Mouse (Mus musculus) intestine, embryonic 16.5 days (tissue): ENCODE results near the gene Dchs2. TPM values are rescaled to one million over a fixed set of nuclear protein-coding genes. Genes with fewer than 3 reads are reported as not detected.
A peak's percentile ranks its signal among the peaks of the same experiment; 100 is the strongest.
"Not testable (repeated sequence)": the region's sequence is repeated elsewhere in the genome, so short reads cannot be mapped to it uniquely, and the experiment has no call there.

Source experiments
- ATAC-seq: fragments of 200-750 bp; cut with Nextera tagmentation; 2 replicates; pipeline ENCODE4 v1.8.0; 2017; ENCODE audit warnings: moderate TSS enrichment, moderate library complexity
- H3K27ac ChIP-seq: fragments of 300-500 bp; sonication (generic); 2 replicates; pipeline ENCODE4 v1.5.1; 2014; ENCODE audit warnings: mild to moderate bottlenecking, low read length
- H3K27me3 ChIP-seq: fragments of 300-500 bp; sonication (generic); replicated peaks from 2 replicates; pipeline ENCODE4 v1.6.1; 2014; ENCODE audit warnings: low read length, control low read depth, mixed read lengths; ENCODE audit not compliant: control insufficient read depth, insufficient read depth
- H3K36me3 ChIP-seq: fragments of 300-500 bp; sonication (generic); 2 replicates; pipeline ENCODE4 v1.6.1; 2014; ENCODE audit warnings: low read length, control low read depth; ENCODE audit not compliant: control insufficient read depth, insufficient read depth
- H3K4me1 ChIP-seq: fragments of 300-500 bp; sonication (generic); 2 replicates; pipeline ENCODE4 v1.6.1; 2014; ENCODE audit warnings: low read length, control low read depth, mixed read lengths; ENCODE audit not compliant: control insufficient read depth, insufficient read depth
- H3K4me2 ChIP-seq: fragments of 300-500 bp; sonication (generic); 2 replicates; pipeline ENCODE4 v1.6.1; 2014; ENCODE audit warnings: low read depth, low read length, control low read depth
- H3K4me3 ChIP-seq: fragments of 300-500 bp; sonication (generic); 2 replicates; pipeline ENCODE4 v1.5.1; 2014; ENCODE audit warnings: mild to moderate bottlenecking, low read length
- H3K9ac ChIP-seq: fragments of 300-500 bp; sonication (generic); 2 replicates; pipeline ENCODE4 v1.6.1; 2014; ENCODE audit warnings: low read depth, low read length
- H3K9me3 ChIP-seq: fragments of 300-500 bp; sonication (generic); 2 replicates; pipeline ENCODE4 v1.6.1; 2016; ENCODE audit warnings: low read length, control low read depth; ENCODE audit not compliant: control insufficient read depth
- WGBS: fragments of 180-500 bp; shearing (Covaris S2); extraction: QIAGEN DNeasy Blood & Tissue Kit; methylation state at CpG from one replicate; pipeline ENCODE4 v1.1.7; 2014; 5-methylcytosine and 5-hydroxymethylcytosine counted together
- polyA plus RNA-seq: library from polyadenylated mRNA; unstranded; fragments of >200 nt; fragmentation: Nextera tagmentation; extraction: Ambion mirVana; gene quantifications from 2 replicates; pipeline ENCODE4 v1.2.1, GENCODE M21; 2015

The Dchs2 gene
- polyA plus RNA-seq, 1 experiment from 2014 or later = 0.06 TPM

DNA sequence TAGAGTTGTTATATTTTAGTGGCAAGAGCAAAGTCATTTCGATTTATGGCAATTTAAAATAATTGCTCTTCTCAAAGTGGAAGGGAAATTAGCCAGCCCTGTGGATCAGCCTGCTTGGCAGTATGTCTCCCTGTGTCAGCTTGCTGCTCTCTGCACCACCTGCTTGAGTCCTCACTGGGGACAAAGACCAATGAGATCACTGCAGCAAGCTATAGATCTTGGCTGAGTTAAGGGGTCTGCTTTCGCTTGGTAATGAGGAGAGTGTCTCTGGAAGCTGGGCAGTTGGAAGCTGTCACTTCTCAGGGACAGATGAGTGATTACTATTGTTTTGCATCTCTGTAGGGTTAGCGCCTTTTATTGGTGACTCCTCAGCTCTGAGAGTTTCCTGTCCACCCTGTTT, 14.9 kb upstream of the Dchs2 start:
- H3K9me3 ChIP-seq = no peaks in the 10 kb centered on the region
- WGBS = 26% methylated on average over 3 of the region's 3 CpGs
- no peak for ATAC-seq
- no peak overlapping the region for H3K9ac ChIP-seq
- no peak overlapping the region for H3K4me2 ChIP-seq
- no peaks in the 10 kb centered on the region for H3K27me3 ChIP-seq
- no peak overlapping the region for H3K4me3 ChIP-seq
- no peaks in the 10 kb centered on the region for H3K4me1 ChIP-seq
- H3K27ac ChIP-seq = no peak overlapping the region
- H3K36me3 ChIP-seq = no peaks in the 10 kb centered on the region

DNA sequence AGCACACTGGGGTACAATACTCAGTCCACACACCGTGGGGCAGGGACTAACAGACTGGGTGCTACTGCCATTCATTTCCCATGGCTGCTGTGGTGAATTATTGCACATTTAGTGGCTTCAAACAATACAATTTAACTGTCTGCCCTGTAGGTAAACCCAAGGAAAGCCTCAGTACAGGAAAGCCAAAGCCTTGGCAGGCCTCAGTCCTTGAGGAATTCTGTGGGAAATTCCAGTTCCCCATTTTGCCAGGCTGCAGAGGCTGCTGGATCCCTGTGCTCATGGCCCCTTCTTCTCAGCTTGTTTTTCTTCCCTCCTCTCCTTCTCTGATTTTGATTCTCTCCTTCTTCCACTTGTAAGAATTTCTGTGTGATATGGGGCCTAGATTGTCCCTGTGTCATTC, 12.8 kb upstream of the Dchs2 start:
- Histone ChIP-seq H3K9me3 (no peaks in the 10 kb centered on the region), H3K9ac (no peak overlapping the region), H3K36me3 (no peaks in the 10 kb centered on the region), H3K27ac (no peak overlapping the region), H3K4me2 (no peak overlapping the region), H3K27me3 (no peaks in the 10 kb centered on the region), H3K4me1 (no peaks in the 10 kb centered on the region), H3K4me3 (no peak overlapping the region)
- ATAC-seq = no peak
- 65% methylated on average over 1 of the region's 1 CpGs for WGBS

DNA sequence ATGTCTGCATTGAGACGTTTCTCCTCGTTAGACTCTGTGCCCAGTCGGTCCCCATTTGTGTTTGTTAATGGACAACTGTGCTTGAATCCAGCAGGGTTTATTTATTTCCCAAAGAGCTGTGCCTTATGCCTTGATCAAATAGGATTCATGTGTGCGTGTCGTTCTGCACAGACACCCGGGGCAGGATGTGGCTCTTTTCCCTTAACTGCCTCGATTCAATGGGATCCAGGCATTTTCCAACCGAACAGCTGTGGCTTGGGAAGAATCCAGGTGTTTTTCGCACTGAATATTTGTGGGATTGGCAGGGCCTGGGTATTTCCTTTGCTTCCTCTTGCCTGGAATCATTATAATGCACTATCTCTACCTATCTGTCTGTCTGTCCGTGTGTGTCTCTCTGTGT, 10.2 kb upstream of the Dchs2 start:
- Histone ChIP-seq H3K9ac (no peak overlapping the region), H3K9me3 (no peaks in the 10 kb centered on the region), H3K27ac (no peak overlapping the region), H3K4me1 (no peaks in the 10 kb centered on the region), H3K4me3 (no peak overlapping the region), H3K27me3 (peaks cover 3% of the 10 kb centered on the region; the same call in 1 of the 2 replicates), H3K4me2 (no peak overlapping the region), H3K36me3 (no peaks in the 10 kb centered on the region)
- ATAC-seq = no peak
- WGBS = 62% methylated on average over 10 of the region's 10 CpGs

DNA sequence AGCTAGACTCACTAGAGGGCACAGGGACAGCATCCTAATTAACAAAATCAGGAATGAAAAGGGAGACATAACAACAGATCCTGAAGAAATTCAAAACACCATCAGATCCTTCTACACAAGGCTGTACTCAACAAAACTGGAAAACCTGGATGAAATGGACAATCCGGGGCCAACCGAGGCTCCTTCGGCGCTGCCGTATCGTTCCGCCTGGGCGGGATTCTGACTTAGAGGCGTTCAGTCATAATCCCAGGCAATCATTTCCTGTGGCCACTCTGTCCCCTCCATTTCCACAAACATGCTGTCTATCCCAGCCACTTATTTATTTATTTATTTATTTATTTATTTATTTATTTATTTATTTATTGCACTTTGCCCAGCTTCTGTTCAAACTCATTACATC, 3.8 kb upstream of the Dchs2 start:
- WGBS = 99% methylated on average over 9 of the region's 9 CpGs
- H3K27ac ChIP-seq, H3K4me2 ChIP-seq, ATAC-seq, H3K9ac ChIP-seq, H3K9me3 ChIP-seq, H3K36me3 ChIP-seq, H3K4me3 ChIP-seq: not testable (repeated sequence)
- Histone ChIP-seq H3K4me1 (peaks cover 19% of the 10 kb centered on the region), H3K27me3 (peaks cover 32% of the 10 kb centered on the region)

DNA sequence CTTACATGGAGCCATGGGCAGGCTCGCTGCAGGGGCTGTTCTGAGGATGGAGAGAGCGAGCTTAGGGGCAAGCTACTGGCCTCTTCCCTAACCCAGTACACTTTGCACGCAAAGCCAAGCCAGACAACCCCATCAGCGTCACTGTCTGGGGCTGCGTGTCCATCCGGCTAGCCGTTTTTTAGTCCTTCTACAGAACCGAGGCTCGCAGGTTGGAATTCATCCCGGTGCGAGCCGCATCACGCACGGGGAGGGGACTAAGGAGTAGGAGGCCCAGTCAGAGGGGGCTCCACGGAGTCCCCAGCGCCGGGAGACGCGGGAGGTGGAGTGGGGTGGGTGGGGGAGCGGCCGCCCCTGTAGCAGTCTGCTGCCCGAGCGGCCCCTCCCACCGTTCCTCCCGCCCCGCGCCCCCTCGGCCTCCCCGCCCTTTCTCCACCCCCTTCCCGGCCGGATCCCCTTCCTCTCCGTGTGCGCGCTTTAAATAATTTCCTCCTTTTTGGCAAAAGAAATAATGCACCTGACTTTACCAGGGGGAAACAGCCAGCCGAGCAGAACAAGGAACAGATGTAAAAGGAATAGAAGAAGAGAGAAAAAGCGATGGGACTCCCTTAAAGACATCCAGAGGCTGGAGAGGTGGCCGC, 541 bp upstream of the Dchs2 start:
- peak; percentile 74 for ATAC-seq
- H3K9ac ChIP-seq = peak overlapping the region; percentile 61
- peaks cover 23% of the 10 kb centered on the region for H3K4me1 ChIP-seq
- peak overlapping the region; percentile 97 for H3K4me2 ChIP-seq
- H3K36me3 ChIP-seq = no peaks in the 10 kb centered on the region
- no peaks in the 10 kb centered on the region for H3K9me3 ChIP-seq
- H3K27me3 ChIP-seq = peaks cover 44% of the 10 kb centered on the region
- H3K4me3 ChIP-seq = peak overlapping the region; percentile 58
- WGBS = 1% methylated on average over 35 of the region's 37 CpGs
- no peak overlapping the region for H3K27ac ChIP-seq

DNA sequence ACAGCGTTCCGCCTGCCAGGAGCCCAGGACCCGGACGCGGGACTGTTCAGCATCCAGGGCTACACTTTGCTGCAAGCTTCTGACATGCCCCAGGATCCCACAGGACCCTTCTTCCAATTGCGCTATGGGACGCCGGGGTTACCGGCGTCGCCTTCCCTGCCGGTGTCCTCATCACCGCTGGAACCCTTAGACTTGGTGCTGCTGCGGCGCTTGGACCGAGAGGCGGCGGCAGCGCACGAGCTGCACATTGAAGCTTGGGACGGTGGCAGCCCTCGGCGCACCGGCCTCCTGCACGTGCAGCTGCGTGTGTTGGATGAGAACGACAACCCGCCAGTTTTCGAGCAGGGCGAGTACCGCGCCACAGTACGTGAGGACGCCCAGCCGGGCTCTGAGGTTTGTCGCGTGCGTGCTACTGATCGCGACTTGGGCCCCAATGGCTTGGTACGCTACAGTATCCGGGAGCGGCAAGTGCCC, 738 bp downstream of the Dchs2 start:
- WGBS = under 1% methylated on average over 43 of the region's 43 CpGs
- Histone ChIP-seq H3K27me3 (peaks cover 46% of the 10 kb centered on the region), H3K9me3 (no peaks in the 10 kb centered on the region), H3K4me3 (peak overlapping the region; percentile 58), H3K27ac (no peak overlapping the region), H3K4me1 (peaks cover 23% of the 10 kb centered on the region), H3K36me3 (no peaks in the 10 kb centered on the region), H3K9ac (no peak overlapping the region), H3K4me2 (peak overlapping the region; percentile 97)
- ATAC-seq = peak; percentile 33

DNA sequence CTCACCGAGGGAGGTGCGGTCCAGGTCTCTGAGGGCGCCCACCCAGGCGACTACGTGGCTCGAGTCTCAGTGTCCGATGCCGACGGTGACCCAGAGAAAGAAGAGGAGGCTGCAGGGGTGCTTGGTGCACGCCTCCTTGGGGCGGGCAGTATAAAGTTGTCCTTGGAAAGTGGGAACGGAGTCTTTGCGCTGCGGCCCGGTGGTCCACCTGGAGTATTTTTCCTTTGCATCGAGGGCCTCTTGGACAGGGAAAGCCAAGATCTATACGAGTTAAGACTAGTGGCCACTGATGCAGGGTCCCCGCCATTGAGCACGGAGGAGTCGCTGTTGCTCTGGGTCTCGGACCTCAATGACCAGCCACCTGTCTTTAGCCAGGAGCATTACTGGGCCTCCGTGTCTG, 1.4 kb downstream of the Dchs2 start:
- Histone ChIP-seq H3K9me3 (no peaks in the 10 kb centered on the region), H3K4me3 (peak overlapping the region; percentile 58), H3K4me2 (peak overlapping the region; percentile 97), H3K27me3 (peaks cover 46% of the 10 kb centered on the region), H3K36me3 (no peaks in the 10 kb centered on the region), H3K9ac (no peak overlapping the region), H3K4me1 (peaks cover 23% of the 10 kb centered on the region), H3K27ac (no peak overlapping the region)
- no peak for ATAC-seq
- WGBS = 6% methylated on average over 22 of the region's 22 CpGs

DNA sequence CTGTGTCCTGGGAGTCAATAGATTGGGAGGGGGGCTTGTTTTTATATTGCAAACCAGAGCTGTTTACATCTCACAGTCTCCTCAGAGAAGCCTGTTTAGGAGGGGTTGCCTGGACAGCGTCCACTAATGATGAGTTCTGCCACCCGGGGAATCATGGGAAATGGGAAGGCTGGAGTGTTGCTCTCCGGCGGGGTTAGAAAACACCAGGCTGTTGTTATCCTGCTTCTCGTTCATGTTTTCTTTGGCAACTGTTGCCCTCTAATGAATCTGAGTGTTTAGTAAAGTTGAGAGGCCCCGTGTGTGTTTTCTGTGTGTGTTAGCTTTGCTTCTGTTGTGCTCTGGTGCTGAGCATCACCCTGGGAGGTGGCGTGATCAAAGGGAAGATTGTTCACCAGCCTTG, 8.7 kb downstream of the Dchs2 start:
- no peak overlapping the region for H3K4me3 ChIP-seq
- ATAC-seq = no peak
- H3K9me3 ChIP-seq = no peaks in the 10 kb centered on the region
- H3K4me2 ChIP-seq = no peak overlapping the region
- no peak overlapping the region for H3K27ac ChIP-seq
- WGBS = 53% methylated on average over 7 of the region's 7 CpGs
- no peaks in the 10 kb centered on the region for H3K36me3 ChIP-seq
- H3K27me3 ChIP-seq = 0 out of 2 replicates have a peak, but pooled peaks cover 2% of the 10 kb centered on the region
- no peaks in the 10 kb centered on the region for H3K4me1 ChIP-seq
- no peak overlapping the region for H3K9ac ChIP-seq

DNA sequence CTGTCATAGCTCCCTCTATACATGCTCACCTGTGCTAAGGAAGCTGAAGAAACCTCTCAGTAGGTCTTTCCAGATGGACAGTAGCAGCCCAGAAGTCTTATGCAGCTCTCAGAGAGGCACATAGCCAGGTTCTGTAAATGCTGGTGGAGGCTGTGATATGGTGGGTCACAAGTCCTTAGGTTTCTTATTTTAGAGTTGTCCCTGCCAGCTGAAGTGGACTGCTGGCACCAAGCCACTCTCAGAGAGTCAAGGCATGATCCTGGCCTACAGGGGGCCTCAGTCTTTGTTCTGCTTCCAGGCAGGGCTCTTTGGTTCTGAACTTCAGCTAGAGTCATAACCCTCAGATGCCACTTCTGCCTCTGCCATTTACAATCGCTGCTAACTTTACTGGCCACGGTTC, 11.1 kb downstream of the Dchs2 start:
- no peak overlapping the region for H3K4me2 ChIP-seq
- no peaks in the 10 kb centered on the region for H3K27me3 ChIP-seq
- no peak overlapping the region for H3K27ac ChIP-seq
- H3K4me1 ChIP-seq = no peaks in the 10 kb centered on the region
- H3K4me3 ChIP-seq = no peak overlapping the region
- no peak for ATAC-seq
- no peak overlapping the region for H3K9ac ChIP-seq
- H3K9me3 ChIP-seq = no peaks in the 10 kb centered on the region
- H3K36me3 ChIP-seq = no peaks in the 10 kb centered on the region
- 73% methylated on average over 2 of the region's 2 CpGs for WGBS

DNA sequence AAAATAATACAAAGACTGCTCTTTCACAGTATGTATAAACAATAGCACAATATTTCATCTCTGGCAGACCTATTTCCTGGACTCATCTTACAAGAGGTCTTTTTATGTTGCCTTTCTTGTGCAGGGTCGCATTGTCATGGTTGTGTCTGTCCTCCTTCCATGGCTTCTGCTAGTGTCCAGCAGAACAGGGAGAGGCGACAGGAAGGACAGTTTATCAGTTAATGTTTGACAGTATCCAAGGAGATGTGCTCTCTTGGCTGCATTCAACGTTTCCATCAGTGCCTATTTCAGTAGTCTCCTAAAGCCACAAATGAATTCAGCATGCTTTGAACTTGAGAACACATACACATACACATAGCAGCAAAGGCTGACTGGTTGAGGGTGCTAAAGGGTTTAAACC, 17.9 kb downstream of the Dchs2 start:
- Histone ChIP-seq H3K4me2 (no peak overlapping the region), H3K9me3 (no peaks in the 10 kb centered on the region), H3K27ac (no peak overlapping the region), H3K36me3 (no peaks in the 10 kb centered on the region), H3K9ac (no peak overlapping the region), H3K4me3 (no peak overlapping the region), H3K27me3 (no peaks in the 10 kb centered on the region), H3K4me1 (no peaks in the 10 kb centered on the region)
- WGBS = 29% methylated on average over 3 of the region's 3 CpGs
- no peak for ATAC-seq
